ENCODE assay signal across 24 mouse cellular contexts in the genomic region with DNA sequence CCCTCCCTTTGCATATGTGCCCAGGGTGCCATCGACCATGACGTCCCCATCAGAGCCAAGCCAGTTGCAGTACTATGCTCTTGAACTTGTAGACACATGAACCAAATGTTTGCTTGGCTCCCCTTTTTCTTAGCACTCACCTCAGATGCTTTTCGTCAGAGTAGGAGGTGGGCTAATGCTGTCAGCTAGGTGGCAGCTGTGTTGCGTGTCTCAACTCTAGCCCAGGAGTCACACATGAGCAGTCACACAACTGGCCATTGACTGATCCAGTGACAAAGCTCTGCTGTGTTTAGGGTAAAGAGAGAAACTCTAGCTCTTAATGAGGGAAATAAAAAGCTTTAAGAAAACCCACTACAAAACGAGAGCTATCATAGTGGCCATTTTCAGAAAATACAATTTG. TPM values are rescaled to one million over a fixed set of nuclear protein-coding genes. Genes with fewer than 3 reads are reported as not detected.
DNase-seq lines count a peak whose midpoint lies in the region; ATAC-seq and TF ChIP-seq lines count a peak whose summit lies in the region.
"Had no signal": no experiment of that assay in that cellular context is flagged by ENCODE, and none has a peak within 500 bp of the region (broad histone marks: within the 10 kb centered on the region; RNA-seq: fewer than 3 reads in every experiment).

No protein-coding gene starts in this region.

- H3K79me2 ChIP-seq in CH12.LX (replicated peaks; ENCODE audit: control insufficient read depth, extremely low read depth, insufficient read depth, poor library complexity, severe bottlenecking): no peaks in the 10 kb centered on the region

- H3K27ac ChIP-seq in hindbrain, postnatal 0 days: no peak overlapping the region
- H3K27ac ChIP-seq in hindbrain, embryonic 16.5 days (ENCODE audit: low read depth, low read length): no peak overlapping the region
- H3K27ac ChIP-seq in layer of hippocampus, adult 2 months: no peak overlapping the region
- no peak overlapping the region for H3K27ac ChIP-seq in CH12.LX (ENCODE audit: insufficient read depth, low read depth)
- H3K27ac ChIP-seq: embryonic facial prominence, embryonic 13.5 days; gastrocnemius, adult 2 months; heart, embryonic 10.5 days; hindbrain, embryonic 13.5 days; left cerebral cortex, adult 2 months; neural tube, embryonic 13.5 days had no signal

- no peak overlapping the region for H3K9ac ChIP-seq in hindbrain, postnatal 0 days (replicated peaks; ENCODE audit: low read length)
- no peak overlapping the region for H3K9ac ChIP-seq in hindbrain, embryonic 16.5 days (ENCODE audit: low read depth, low read length)
- no peak overlapping the region for H3K9ac ChIP-seq in CH12.LX (ENCODE audit: insufficient read depth, low read depth)
- H3K9ac ChIP-seq: embryonic facial prominence, embryonic 13.5 days; hindbrain, embryonic 13.5 days; neural tube, embryonic 13.5 days had no signal

- peak; percentile 54 for TF ChIP-seq CTCF in hindbrain, postnatal 0 days (IDR thresholded peaks at IDR 0.05; ENCODE audit: low read depth)
- peak; percentile 16; the same call in 1 of the 2 replicates for TF ChIP-seq CTCF in layer of hippocampus, adult 2 months (conservative IDR thresholded peaks at IDR 0.05)
- peak in 1 of 2 experiments; percentile 67; a peak in 2 of 4 replicates for TF ChIP-seq CTCF in CH12.LX (conservative IDR thresholded peaks at IDR 0.05 in 1 of 2, IDR thresholded peaks at IDR 0.05 in 1 of 2; ENCODE audit: low read depth in 2 of 2, low read length in 2 of 2)

- no peak overlapping the region for H3K4me3 ChIP-seq in hindbrain, postnatal 0 days (ENCODE audit: low read length)
- no peak overlapping the region for H3K4me3 ChIP-seq in hindbrain, embryonic 16.5 days (ENCODE audit: low read length)
- H3K4me3 ChIP-seq in layer of hippocampus, adult 2 months: no peak overlapping the region
- no peak overlapping the region for H3K4me3 ChIP-seq in CH12.LX (replicated peaks in 1 of 3; ENCODE audit: low read depth in 2 of 3, low read length in 2 of 3, poor library complexity in 1 of 3)
- H3K4me3 ChIP-seq: embryonic facial prominence, embryonic 13.5 days; gastrocnemius, adult 2 months; heart, embryonic 10.5 days; hindbrain, embryonic 13.5 days; left cerebral cortex, adult 2 months; neural tube, embryonic 13.5 days had no signal

- TF ChIP-seq EP300 in CH12.LX (IDR thresholded peaks at IDR 0.05; ENCODE audit: low read length): no peak

- peak; percentile 32 for DNase-seq in hindbrain, postnatal 0 days (ENCODE audit: low spot score)
- no peak for DNase-seq in layer of hippocampus, adult 2 months (ENCODE audit: low spot score in 2 of 2)
- no peak for DNase-seq in layer of hippocampus, postnatal 10 days (ENCODE audit: low spot score in 2 of 2)
- DNase-seq in 416B (ENCODE audit: low read depth) (peak; percentile 8), CH12.LX (ENCODE audit: extremely low read depth) (peak; percentile 39)
- no peak for DNase-seq in adrenal gland, postnatal 14 days
- no peak for DNase-seq in heart, postnatal 4 days
- DNase-seq: adrenal gland, postnatal 25 days; cerebellum, adult 18-20 months; gastrocnemius, adult 2 months; heart, postnatal 10 days; kidney, adult 8-10 months; left cerebral cortex, postnatal 4 days; liver; lung, postnatal 36 days; right cerebral cortex, postnatal 14 days; spleen, adult 18-20 months; thymus, postnatal 4 days had no signal

- no peak overlapping the region for H3K4me2 ChIP-seq in hindbrain, postnatal 0 days (ENCODE audit: low read depth, low read length)
- H3K4me2 ChIP-seq in hindbrain, embryonic 16.5 days (ENCODE audit: low read length): no peak overlapping the region
- no peak overlapping the region for H3K4me2 ChIP-seq in CH12.LX (ENCODE audit: insufficient read depth, low read depth, poor library complexity, severe bottlenecking)
- H3K4me2 ChIP-seq: embryonic facial prominence, embryonic 13.5 days; hindbrain, embryonic 13.5 days; neural tube, embryonic 13.5 days had no signal

- dilution Hi-C loops in CH12.LX (cut with MboI; ENCODE audit: extremely low pct_ligation_motif_present, extremely low pct_unique_long_range_greater_than_20kb, low sequenced_read_pairs): no loop called here

- H3K36me3 ChIP-seq in hindbrain, postnatal 0 days (ENCODE audit: insufficient read depth, low read length): no peaks in the 10 kb centered on the region
- no peaks in the 10 kb centered on the region for H3K36me3 ChIP-seq in hindbrain, embryonic 16.5 days (ENCODE audit: control insufficient read depth, insufficient read depth, low read length)
- H3K36me3 ChIP-seq in CH12.LX (replicated peaks in 1 of 2; ENCODE audit: control insufficient read depth in 1 of 2, insufficient read depth in 1 of 2, low read length in 1 of 2): no peaks in the 10 kb centered on the region
- H3K36me3 ChIP-seq: embryonic facial prominence, embryonic 13.5 days; heart, embryonic 10.5 days; hindbrain, embryonic 13.5 days; neural tube, embryonic 13.5 days had no signal

- H3K9me3 ChIP-seq in hindbrain, postnatal 0 days (ENCODE audit: low read length): no peaks in the 10 kb centered on the region
- no peaks in the 10 kb centered on the region for H3K9me3 ChIP-seq in hindbrain, embryonic 16.5 days (ENCODE audit: control insufficient read depth, low read length)
- H3K9me3 ChIP-seq in CH12.LX (replicated peaks; ENCODE audit: low read length): no peaks in the 10 kb centered on the region
- H3K9me3 ChIP-seq: embryonic facial prominence, embryonic 13.5 days; heart, embryonic 10.5 days; hindbrain, embryonic 13.5 days; neural tube, embryonic 13.5 days had no signal

- H3K27me3 ChIP-seq in hindbrain, postnatal 0 days (ENCODE audit: insufficient read depth, low read length): no peaks in the 10 kb centered on the region
- no peaks in the 10 kb centered on the region for H3K27me3 ChIP-seq in hindbrain, embryonic 16.5 days (replicated peaks; ENCODE audit: control insufficient read depth, insufficient read depth, low read length)
- H3K27me3 ChIP-seq in CH12.LX (replicated peaks): peaks cover 14% of the 10 kb centered on the region
- H3K27me3 ChIP-seq: hindbrain, embryonic 13.5 days; neural tube, embryonic 13.5 days had no signal

- TF ChIP-seq POLR2A in CH12.LX (IDR thresholded peaks at IDR 0.05; ENCODE audit: low read depth, low read length): no peak

- TF ChIP-seq RAD21 in CH12.LX (IDR thresholded peaks at IDR 0.05; ENCODE audit: low read depth, low read length): peak; percentile 67

- no peaks in the 10 kb centered on the region for H3K4me1 ChIP-seq in hindbrain, postnatal 0 days (ENCODE audit: insufficient read depth, low read length)
- no peaks in the 10 kb centered on the region for H3K4me1 ChIP-seq in hindbrain, embryonic 16.5 days (ENCODE audit: control insufficient read depth, insufficient read depth, low read depth, low read length)
- H3K4me1 ChIP-seq in CH12.LX (ENCODE audit: control insufficient read depth in 1 of 2, insufficient read depth in 2 of 2): peaks cover 0 to 6% of the 10 kb centered on the region in 2 experiments; a peak in 3 of 4 replicates
- H3K4me1 ChIP-seq: heart, embryonic 10.5 days; hindbrain, embryonic 13.5 days; neural tube, embryonic 13.5 days had no signal

- in situ Hi-C loops in CH12.LX (cut with MboI; ENCODE audit: low pct_ligation_motif_present, low pct_unique_long_range_greater_than_20kb, low sequenced_read_pairs): loop anchor here (10.0 kb wide), 1 partner anchor 341 kb away; a partner anchor contains a TSS

- 68% methylated on average over 5 of the region's 5 CpGs for WGBS in hindbrain, postnatal 0 days
- WGBS in hindbrain, embryonic 16.5 days: 75% methylated on average over 5 of the region's 5 CpGs

- ATAC-seq in hindbrain, postnatal 0 days: peak; percentile 58; the same call in 1 of the 2 replicates
- no peak for ATAC-seq in hindbrain, embryonic 16.5 days

TF ChIP-seq in CH12.LX, 34 proteins besides CTCF, POLR2A, EP300 and RAD21:
- TF ChIP-seq ELF1 (IDR thresholded peaks at IDR 0.05; ENCODE audit: low read depth, low read length) (0 out of 2 replicates have a peak, but pooled peaks have one; percentile 28), SMC3 (IDR thresholded peaks at IDR 0.05; ENCODE audit: low read depth, low read length) (peak; percentile 44), MXI1 (IDR thresholded peaks at IDR 0.05; ENCODE audit: low read depth, low read length) (no peak)

RNA-seq across cellular contexts. Expression of a gene that starts 22.8 kb away (rescaled TPM):
- total RNA-seq in hindbrain, postnatal 0 days (2014; rRNA removed): 69.0 and 84.4 TPM in 2 replicates
- 99.9 and 110 TPM in 2 replicates for polyA plus RNA-seq in hindbrain, postnatal 0 days (2015; fragmentation: Nextera tagmentation; extraction: Ambion mirVana)
- 89.4 and 91.0 TPM in 2 replicates for polyA plus RNA-seq in hindbrain, embryonic 16.5 days (2015; fragmentation: Nextera tagmentation; extraction: Ambion mirVana)
- total RNA-seq in layer of hippocampus, adult 2 months (2021): 10 to 100 TPM; 41.3 to 48.2 TPM
- 10 to 100 TPM; 29.5 to 30.4 TPM for total RNA-seq in layer of hippocampus, postnatal 10 days (2021)
- total RNA-seq in CH12.LX (2012; rRNA removed) (129 and 150 TPM in 2 replicates), CH12.LX (2014; rRNA removed) (229 and 235 TPM in 2 replicates)
- 118 and 122 TPM in 2 replicates for polyA plus RNA-seq in CH12.LX (2012; ENCODE audit: insufficient read length, low read depth)
- total RNA-seq in adrenal gland, postnatal 14 days (2021): 44.4 and 47.7 TPM in 2 replicates
- total RNA-seq in heart, postnatal 4 days (2021): 10 to 100 TPM; 17.2 to 20.1 TPM

Comparison
In these comparisons a context has a peak if more than half of its experiments do, and no peak if none do; other contexts are left out.
1. DNase-seq: peak in hindbrain, postnatal 0 days (single experiment), 416B (single experiment) and CH12.LX (single experiment); none in layer of hippocampus, adult 2 months (0 of 2), layer of hippocampus, postnatal 10 days (0 of 2), adrenal gland, postnatal 14 days (single experiment) and heart, postnatal 4 days (single experiment).